Mouse (Mus musculus) stomach, embryonic 15.5 days (tissue): ENCODE measurements around the gene Foxe1. TPM values are rescaled to one million over a fixed set of nuclear protein-coding genes. Genes with fewer than 3 reads are reported as not detected.

Source experiments
- ATAC-seq: fragments of 200-750 bp; cut with Nextera tagmentation; 2 replicates; pipeline ENCODE4 v1.8.0; 2017; ENCODE audit warnings: low read depth, moderate number of reproducible peaks, moderate TSS enrichment; ENCODE audit not compliant: insufficient read depth, low FRiP score
- H3K27ac ChIP-seq: fragments of 300-500 bp; sonication (generic); 2 replicates; pipeline ENCODE4 v1.5.1; 2015; ENCODE audit warnings: mild to moderate bottlenecking, inconsistent platforms
- H3K27me3 ChIP-seq: fragments of 300-500 bp; sonication (generic); replicated peaks from 2 replicates; pipeline ENCODE4 v1.6.1; 2015; ENCODE audit warnings: inconsistent platforms
- H3K36me3 ChIP-seq: fragments of 300-500 bp; sonication (generic); 2 replicates; pipeline ENCODE4 v1.6.1; 2015; ENCODE audit warnings: inconsistent platforms
- H3K4me1 ChIP-seq: fragments of 300-500 bp; sonication (generic); 2 replicates; pipeline ENCODE4 v1.6.1; 2015; ENCODE audit warnings: inconsistent platforms
- H3K4me2 ChIP-seq: fragments of 300-500 bp; sonication (generic); 2 replicates; pipeline ENCODE4 v1.6.1; 2015; ENCODE audit warnings: mild to moderate bottlenecking, inconsistent platforms
- H3K4me3 ChIP-seq: fragments of 300-500 bp; sonication (generic); replicated peaks from 2 replicates; pipeline ENCODE4 v1.5.1; 2015; ENCODE audit warnings: inconsistent platforms
- H3K9ac ChIP-seq: fragments of 300-500 bp; sonication (generic); 2 replicates; pipeline ENCODE4 v1.6.1; 2015; ENCODE audit warnings: inconsistent platforms
- H3K9me3 ChIP-seq: fragments of 300-500 bp; sonication (generic); 2 replicates; pipeline ENCODE4 v1.6.1; 2016; ENCODE audit warnings: inconsistent platforms
- WGBS: fragments of 180-500 bp; shearing (Covaris S2); methylation state at CpG from one replicate; pipeline ENCODE4 v1.1.7; 2015; 5-methylcytosine and 5-hydroxymethylcytosine counted together
- polyA plus RNA-seq: library from polyadenylated mRNA; unstranded; fragments of >200 nt; fragmentation: Nextera tagmentation; extraction: Ambion mirVana; gene quantifications from 2 replicates; pipeline ENCODE4 v1.2.1, GENCODE M21; 2015

The Foxe1 gene
- polyA plus RNA-seq, 1 experiment from 2014 or later, result 0.71 TPM

- no peaks in the 10 kb centered on the region for H3K9me3 ChIP-seq
- WGBS, result 34% methylated on average over 9 of the region's 9 CpGs
- ATAC-seq, result no peak
- no peak overlapping the region for H3K4me3 ChIP-seq
- no peak overlapping the region for H3K9ac ChIP-seq
- H3K27ac ChIP-seq, result no peak overlapping the region
- peaks cover 75% of the 10 kb centered on the region for H3K27me3 ChIP-seq
- H3K4me2 ChIP-seq, result no peak overlapping the region
- peaks cover 10% of the 10 kb centered on the region; the same call in 1 of the 2 replicates for H3K4me1 ChIP-seq
- no peaks in the 10 kb centered on the region for H3K36me3 ChIP-seq
Observed at GRCm38 (mm10) chr4:46348897-46349296, 5.5 kb downstream of the Foxe1 start.

GRCm38 (mm10) chr4:46349530-46349929, 6.1 kb downstream of the Foxe1 start:
- Histone ChIP-seq H3K27me3 (peaks cover 70% of the 10 kb centered on the region), H3K4me2 (no peak overlapping the region), H3K4me1 (0 out of 2 replicates have a peak, but pooled peaks cover 6% of the 10 kb centered on the region), H3K9ac (no peak overlapping the region), H3K27ac (no peak overlapping the region), H3K9me3 (no peaks in the 10 kb centered on the region), H3K4me3 (no peak overlapping the region), H3K36me3 (no peaks in the 10 kb centered on the region)
- WGBS, result 58% methylated on average over 5 of the region's 5 CpGs
- no peak for ATAC-seq

- WGBS, result 15% methylated on average over 10 of the region's 10 CpGs
- Histone ChIP-seq H3K36me3 (no peaks in the 10 kb centered on the region), H3K9me3 (no peaks in the 10 kb centered on the region), H3K9ac (no peak overlapping the region), H3K4me1 (no peaks in the 10 kb centered on the region), H3K27me3 (peaks cover 49% of the 10 kb centered on the region), H3K27ac (no peak overlapping the region), H3K4me2 (no peak overlapping the region), H3K4me3 (no peak overlapping the region)
- no peak for ATAC-seq
Observed at GRCm38 (mm10) chr4:46353045-46353444, 9.6 kb downstream of the Foxe1 start.

GRCm38 (mm10) chr4:46356351-46357133, 13.1 kb downstream of the Foxe1 start:
- Histone ChIP-seq H3K4me3 (no peak overlapping the region), H3K36me3 (no peaks in the 10 kb centered on the region), H3K27me3 (peaks cover 20% of the 10 kb centered on the region), H3K27ac (no peak overlapping the region), H3K9me3 (no peaks in the 10 kb centered on the region), H3K9ac (no peak overlapping the region), H3K4me1 (no peaks in the 10 kb centered on the region), H3K4me2 (no peak overlapping the region)
- no peak for ATAC-seq
- WGBS, result 48% methylated on average over 12 of the region's 12 CpGs

GRCm38 (mm10) chr4:46359539-46360253, 16.3 kb downstream of the Foxe1 start:
- 59% methylated on average over 12 of the region's 12 CpGs for WGBS
- H3K9ac ChIP-seq, result no peak overlapping the region
- H3K36me3 ChIP-seq, result no peaks in the 10 kb centered on the region
- no peak overlapping the region for H3K4me2 ChIP-seq
- H3K27me3 ChIP-seq, result peaks cover 7% of the 10 kb centered on the region; the same call in 1 of the 2 replicates
- H3K4me3 ChIP-seq, result no peak overlapping the region
- no peaks in the 10 kb centered on the region for H3K9me3 ChIP-seq
- no peaks in the 10 kb centered on the region for H3K4me1 ChIP-seq
- no peak overlapping the region for H3K27ac ChIP-seq
- ATAC-seq, result no peak

- Histone ChIP-seq H3K36me3 (no peaks in the 10 kb centered on the region), H3K27me3 (peaks cover 3% of the 10 kb centered on the region; the same call in 1 of the 2 replicates), H3K27ac (no peak overlapping the region), H3K4me2 (no peak overlapping the region), H3K4me1 (no peaks in the 10 kb centered on the region), H3K9me3 (no peaks in the 10 kb centered on the region), H3K9ac (no peak overlapping the region), H3K4me3 (no peak overlapping the region)
- ATAC-seq, result no peak
- WGBS, result 62% methylated on average over 5 of the region's 5 CpGs
Observed at GRCm38 (mm10) chr4:46361258-46361657, 17.8 kb downstream of the Foxe1 start.

- no peak for ATAC-seq
- Histone ChIP-seq H3K4me3 (no peak overlapping the region), H3K36me3 (no peaks in the 10 kb centered on the region), H3K27me3 (peaks cover 11% of the 10 kb centered on the region), H3K9ac (no peak overlapping the region), H3K27ac (no peak overlapping the region), H3K4me1 (no peaks in the 10 kb centered on the region), H3K9me3 (no peaks in the 10 kb centered on the region), H3K4me2 (no peak overlapping the region)
- 71% methylated on average over 2 of the region's 2 CpGs for WGBS
Observed at GRCm38 (mm10) chr4:46364360-46364759, 21.0 kb downstream of the Foxe1 start.

- H3K4me2 ChIP-seq, result no peak overlapping the region
- H3K4me1 ChIP-seq, result 0 out of 2 replicates have a peak, but pooled peaks cover 3% of the 10 kb centered on the region
- H3K27me3 ChIP-seq, result peaks cover 11% of the 10 kb centered on the region
- H3K4me3 ChIP-seq, result no peak overlapping the region
- H3K36me3 ChIP-seq, result no peaks in the 10 kb centered on the region
- ATAC-seq, result no peak
- no peak overlapping the region for H3K9ac ChIP-seq
- H3K27ac ChIP-seq, result no peak overlapping the region
- H3K9me3 ChIP-seq, result no peaks in the 10 kb centered on the region
- WGBS, result 16% methylated on average over 12 of the region's 12 CpGs
Observed at GRCm38 (mm10) chr4:46367487-46367959, 24.1 kb downstream of the Foxe1 start.

GRCm38 (mm10) chr4:46369070-46369469, 25.7 kb downstream of the Foxe1 start:
- Histone ChIP-seq H3K9me3 (no peaks in the 10 kb centered on the region), H3K36me3 (no peaks in the 10 kb centered on the region), H3K4me2 (no peak overlapping the region), H3K4me3 (no peak overlapping the region), H3K27ac (no peak overlapping the region), H3K9ac (no peak overlapping the region), H3K27me3 (peaks cover 11% of the 10 kb centered on the region), H3K4me1 (0 out of 2 replicates have a peak, but pooled peaks cover 3% of the 10 kb centered on the region)
- WGBS, result 62% methylated on average over 4 of the region's 4 CpGs
- no peak for ATAC-seq

- ATAC-seq, result no peak
- Histone ChIP-seq H3K4me1 (0 out of 2 replicates have a peak, but pooled peaks cover 3% of the 10 kb centered on the region), H3K4me3 (no peak overlapping the region), H3K27me3 (peaks cover 11% of the 10 kb centered on the region), H3K4me2 (no peak overlapping the region), H3K9ac (no peak overlapping the region), H3K36me3 (no peaks in the 10 kb centered on the region), H3K27ac (no peak overlapping the region), H3K9me3 (no peaks in the 10 kb centered on the region)
- 41% methylated on average over 6 of the region's 6 CpGs for WGBS
Observed at GRCm38 (mm10) chr4:46370406-46370805, 27.0 kb downstream of the Foxe1 start.

GRCm38 (mm10) chr4:46371030-46371429, 27.6 kb downstream of the Foxe1 start:
- peak; percentile 86 for ATAC-seq
- peaks cover 11% of the 10 kb centered on the region for H3K27me3 ChIP-seq
- no peak overlapping the region for H3K9ac ChIP-seq
- H3K4me3 ChIP-seq, result peak overlapping the region; percentile 12; the same call in 1 of the 2 replicates
- no peaks in the 10 kb centered on the region for H3K36me3 ChIP-seq
- 2% methylated on average over 19 of the region's 19 CpGs for WGBS
- peak overlapping the region; percentile 45 for H3K4me2 ChIP-seq
- no peak overlapping the region for H3K27ac ChIP-seq
- H3K9me3 ChIP-seq, result no peaks in the 10 kb centered on the region
- 0 out of 2 replicates have a peak, but pooled peaks cover 3% of the 10 kb centered on the region for H3K4me1 ChIP-seq

- Histone ChIP-seq H3K4me1 (0 out of 2 replicates have a peak, but pooled peaks cover 3% of the 10 kb centered on the region), H3K9ac (no peak overlapping the region), H3K27me3 (no peaks in the 10 kb centered on the region; the same call in 1 of the 2 replicates), H3K4me2 (peak overlapping the region; percentile 66), H3K4me3 (peak overlapping the region; percentile 36; the same call in 1 of the 2 replicates), H3K27ac (no peak overlapping the region), H3K9me3 (no peaks in the 10 kb centered on the region), H3K36me3 (peaks cover 18% of the 10 kb centered on the region)
- no peak for ATAC-seq
- WGBS, result 60% methylated on average over 6 of the region's 6 CpGs
Observed at GRCm38 (mm10) chr4:46374455-46374854, 31.0 kb downstream of the Foxe1 start.
